In genomic region chr17:23551416-23551815, GRCm38 (mm10) we compare ENCODE assay signal across 8 mouse cellular contexts. TPM values are rescaled to one million over a fixed set of nuclear protein-coding genes. Genes with fewer than 3 reads are reported as not detected.
DNase-seq lines count a peak whose midpoint lies in the region; ATAC-seq and TF ChIP-seq lines count a peak whose summit lies in the region.
"Had no signal": no experiment of that assay in that cellular context is flagged by ENCODE, and none has a peak within 500 bp of the region (broad histone marks: within the 10 kb centered on the region; RNA-seq: fewer than 3 reads in every experiment).

No protein-coding gene starts in this region.

- H3K4me3 ChIP-seq in lung, embryonic 15.5 days = peak overlapping the region; percentile 62
- H3K4me3 ChIP-seq in lung, adult 2 months (replicated peaks; ENCODE audit: extremely low read depth, low read depth, low read length) = no peak overlapping the region
- peak overlapping the region; percentile 61 for H3K4me3 ChIP-seq in forebrain, embryonic 10.5 days
- peak overlapping the region; percentile 62 for H3K4me3 ChIP-seq in intestine, postnatal 0 days (ENCODE audit: low read depth, low read length)
- peak overlapping the region; percentile 54 for H3K4me3 ChIP-seq in neural tube, embryonic 14.5 days (ENCODE audit: low read depth, low read length)

- H3K4me1 ChIP-seq in lung, embryonic 15.5 days = peaks cover 14% of the 10 kb centered on the region
- H3K4me1 ChIP-seq in lung, adult 2 months (ENCODE audit: control insufficient read depth, insufficient read depth, low read length) = peaks cover 3% of the 10 kb centered on the region
- H3K4me1 ChIP-seq in forebrain, embryonic 10.5 days = peaks cover 23% of the 10 kb centered on the region
- no peaks in the 10 kb centered on the region; the same call in 1 of the 2 replicates for H3K4me1 ChIP-seq in intestine, postnatal 0 days (replicated peaks; ENCODE audit: control insufficient read depth, insufficient read depth, low read length)
- 0 out of 2 replicates have a peak, but pooled peaks cover 3% of the 10 kb centered on the region for H3K4me1 ChIP-seq in neural tube, embryonic 14.5 days (ENCODE audit: control insufficient read depth, insufficient read depth, low read length)

- no peak for ATAC-seq in lung, embryonic 15.5 days (ENCODE audit: borderline replicate concordance, extremely low read depth, low FRiP score, low TSS enrichment)
- ATAC-seq in intestine, postnatal 0 days = no peak
- ATAC-seq in neural tube, embryonic 14.5 days (ENCODE audit: low read depth) = no peak

- no peaks in the 10 kb centered on the region for H3K9me3 ChIP-seq in lung, embryonic 15.5 days
- no peaks in the 10 kb centered on the region for H3K9me3 ChIP-seq in forebrain, embryonic 10.5 days
- H3K9me3 ChIP-seq in intestine, postnatal 0 days (ENCODE audit: control insufficient read depth) = no peaks in the 10 kb centered on the region
- no peaks in the 10 kb centered on the region for H3K9me3 ChIP-seq in neural tube, embryonic 14.5 days (ENCODE audit: control insufficient read depth, low read length)

- DNase-seq in lung, adult 2 months = no peak
- no peak for DNase-seq in forebrain, embryonic 10.5 days (ENCODE audit: extremely low spot score, low spot score)
- no peak for DNase-seq in spleen, adult 12 weeks (ENCODE audit: low spot score)
- no peak for DNase-seq in lung, adult 18-20 months

- no peak for TF ChIP-seq POLR2A in lung, adult 2 months (IDR thresholded peaks at IDR 0.05; ENCODE audit: borderline replicate concordance, extremely low read depth, low read depth, low read length)

- peak overlapping the region; percentile 68 for H3K9ac ChIP-seq in lung, embryonic 15.5 days
- no peak overlapping the region; the same call in 1 of the 2 replicates for H3K9ac ChIP-seq in intestine, postnatal 0 days (ENCODE audit: low read depth, low read length)
- H3K9ac ChIP-seq in neural tube, embryonic 14.5 days (replicated peaks; ENCODE audit: low read depth, low read length) = peak overlapping the region; percentile 55; the same call in 1 of the 2 replicates

- H3K4me2 ChIP-seq in lung, embryonic 15.5 days = peak overlapping the region; percentile 82
- peak overlapping the region; percentile 78 for H3K4me2 ChIP-seq in intestine, postnatal 0 days (replicated peaks; ENCODE audit: low read depth)
- peak overlapping the region; percentile 76 for H3K4me2 ChIP-seq in neural tube, embryonic 14.5 days (ENCODE audit: low read depth, low read length)

- no peaks in the 10 kb centered on the region for H3K27me3 ChIP-seq in lung, embryonic 15.5 days
- no peaks in the 10 kb centered on the region for H3K27me3 ChIP-seq in forebrain, embryonic 10.5 days (ENCODE audit: poor library complexity, severe bottlenecking)
- H3K27me3 ChIP-seq in intestine, postnatal 0 days (replicated peaks; ENCODE audit: control insufficient read depth, insufficient read depth, low read length) = no peaks in the 10 kb centered on the region
- no peaks in the 10 kb centered on the region for H3K27me3 ChIP-seq in neural tube, embryonic 14.5 days (ENCODE audit: control insufficient read depth, insufficient read depth, low read length)

- H3K36me3 ChIP-seq in lung, embryonic 15.5 days = peaks cover 8% of the 10 kb centered on the region; the same call in 1 of the 2 replicates
- peaks cover 21% of the 10 kb centered on the region for H3K36me3 ChIP-seq in forebrain, embryonic 10.5 days (replicated peaks)
- 0 out of 2 replicates have a peak, but pooled peaks cover 3% of the 10 kb centered on the region for H3K36me3 ChIP-seq in intestine, postnatal 0 days (ENCODE audit: control insufficient read depth, insufficient read depth)
- H3K36me3 ChIP-seq in neural tube, embryonic 14.5 days (ENCODE audit: control insufficient read depth, insufficient read depth, low read length) = peaks cover 4% of the 10 kb centered on the region; the same call in 1 of the 2 replicates

- no peak for TF ChIP-seq CTCF in lung, adult 2 months (IDR thresholded peaks at IDR 0.05; ENCODE audit: insufficient read depth, low read length)
- TF ChIP-seq CTCF in intestine, postnatal 0 days (IDR thresholded peaks at IDR 0.05; ENCODE audit: low read depth) = peak; percentile 8; the same call in 1 of the 2 replicates

- H3K27ac ChIP-seq in lung, embryonic 15.5 days = no peak overlapping the region
- peak overlapping the region; percentile 78 for H3K27ac ChIP-seq in forebrain, embryonic 10.5 days
- no peak overlapping the region for H3K27ac ChIP-seq in intestine, postnatal 0 days (ENCODE audit: low read depth, low read length)
- H3K27ac ChIP-seq in neural tube, embryonic 14.5 days (ENCODE audit: low read depth, low read length) = no peak overlapping the region

RNA-seq across cellular contexts. Expression of gene Zfp213, which starts 12.6 kb away (rescaled TPM):
- 20.9 and 21.5 TPM in 2 replicates for polyA plus RNA-seq in lung, embryonic 15.5 days (2015; fragmentation: Nextera tagmentation; extraction: Ambion mirVana)
- polyA plus RNA-seq in lung, adult 2 months (2012; rRNA removed) = 13.4 and 14.0 TPM in 2 replicates
- 27.6 and 29.9 TPM in 2 replicates for polyA plus RNA-seq in forebrain, embryonic 10.5 days (2016; fragmentation: Nextera tagmentation; extraction: Ambion mirVana)
- polyA plus RNA-seq in intestine, postnatal 0 days (2015; fragmentation: Nextera tagmentation; extraction: Ambion mirVana) = 8.1 and 8.2 TPM in 2 replicates
- 16.9 and 19.8 TPM in 2 replicates for polyA plus RNA-seq in neural tube, embryonic 14.5 days (2014; fragmentation: Nextera tagmentation; extraction: Ambion mirVana)

RNA-seq across cellular contexts. Expression of gene Zfp13, which starts 47.9 kb away (rescaled TPM):
- 15.0 and 15.3 TPM in 2 replicates for polyA plus RNA-seq in lung, embryonic 15.5 days (2015; fragmentation: Nextera tagmentation; extraction: Ambion mirVana)
- 14.9 and 15.2 TPM in 2 replicates for polyA plus RNA-seq in lung, adult 2 months (2012; rRNA removed)
- polyA plus RNA-seq in forebrain, embryonic 10.5 days (2016; fragmentation: Nextera tagmentation; extraction: Ambion mirVana) = 22.1 and 22.2 TPM in 2 replicates
- polyA plus RNA-seq in intestine, postnatal 0 days (2015; fragmentation: Nextera tagmentation; extraction: Ambion mirVana) = 3.1 and 3.4 TPM in 2 replicates
- 26.6 TPM in 2 replicates for polyA plus RNA-seq in neural tube, embryonic 14.5 days (2014; fragmentation: Nextera tagmentation; extraction: Ambion mirVana)

RNA-seq across cellular contexts. Expression of gene Zscan10, which starts 49.2 kb away (rescaled TPM):
- polyA plus RNA-seq in lung, embryonic 15.5 days (2015; fragmentation: Nextera tagmentation; extraction: Ambion mirVana) = 0.18 and 0.40 TPM in 2 replicates
- polyA plus RNA-seq in lung, adult 2 months (2012; rRNA removed) = 0.06 TPM in 1 of 2 replicates, not detected in the other
- 0.42 and 0.65 TPM in 2 replicates for polyA plus RNA-seq in forebrain, embryonic 10.5 days (2016; fragmentation: Nextera tagmentation; extraction: Ambion mirVana)
- not detected in 2 replicates for polyA plus RNA-seq in intestine, postnatal 0 days (2015; fragmentation: Nextera tagmentation; extraction: Ambion mirVana)
- not detected in 2 replicates for polyA plus RNA-seq in neural tube, embryonic 14.5 days (2014; fragmentation: Nextera tagmentation; extraction: Ambion mirVana)
- polyA plus RNA-seq: large intestine, adult 2 months had no signal
